Mouse (Mus musculus) heart, adult 2 months (tissue): ENCODE measurements around the gene Olfr24. TPM values are rescaled to one million over a fixed set of nuclear protein-coding genes. Genes with fewer than 3 reads are reported as not detected.

Experiments
- DNase-seq, 2 experiments: peaks; one replicate each; pipeline ENCODE4 v3.0.0; 2021
- H3K27ac ChIP-seq: fragments of 200-600 bp; 2 replicates; pipeline ENCODE4 v1.8.1; 2022
- H3K27me3 ChIP-seq: fragments of 200-500 bp; 2 replicates; pipeline ENCODE4 v1.6.1; 2012; ENCODE audit warnings: mild to moderate bottlenecking, low read length, inconsistent platforms, mixed read lengths; ENCODE audit not compliant: control insufficient read depth, insufficient read depth
- H3K36me3 ChIP-seq: fragments of 200-500 bp; 2 replicates; pipeline ENCODE4 v1.6.1; 2012; ENCODE audit warnings: low read length, inconsistent platforms; ENCODE audit not compliant: control insufficient read depth, insufficient read depth
- H3K4me1 ChIP-seq: fragments of 200-500 bp; 2 replicates; pipeline ENCODE4 v1.6.1; 2011; ENCODE audit warnings: low read length; ENCODE audit not compliant: control insufficient read depth, insufficient read depth
- H3K4me3 ChIP-seq: fragments of 200-600 bp; 2 replicates; pipeline ENCODE4 v1.8.1; 2022
- H3K79me2 ChIP-seq: fragments of 200-500 bp; replicated peaks from 2 replicates; pipeline ENCODE4 v1.6.1; 2012; ENCODE audit warnings: mild to moderate bottlenecking, inconsistent platforms, low read length, moderate library complexity, mixed read lengths; ENCODE audit not compliant: control insufficient read depth, insufficient read depth
- H3K9ac ChIP-seq: fragments of 200-500 bp; 2 replicates; pipeline ENCODE4 v1.6.1; 2012; ENCODE audit warnings: low read depth, mild to moderate bottlenecking, control low read depth, inconsistent platforms, low read length, mixed read lengths
- CTCF ChIP-seq: fragments of 200-600 bp; IDR thresholded peaks from 2 replicates; pipeline ENCODE4 v1.8.1; 2022; ENCODE audit warnings: antibody characterized with exemption, mild to moderate bottlenecking, moderate library complexity
- EP300 ChIP-seq: fragments of 200-500 bp; IDR thresholded peaks from 2 replicates; pipeline ENCODE4 v1.6.1; 2011; ENCODE audit warnings: low read depth, low read length, control low read depth; ENCODE audit not compliant: insufficient read depth
- POLR2A ChIP-seq: fragments of 200-500 bp; IDR thresholded peaks from 2 replicates; pipeline ENCODE4 v1.6.1; 2011; ENCODE audit warnings: mild to moderate bottlenecking, low read depth, low read length, control low read depth; ENCODE audit not compliant: insufficient read depth
- WGBS: fragments of 180-500 bp; shearing (Covaris S2); methylation state at CpG from one replicate; pipeline ENCODE4 v1.1.7; 2018; 5-methylcytosine and 5-hydroxymethylcytosine counted together
- intact Hi-C: fragments of 180-260 bp; cut with DNase I; formaldehyde crosslinking; loops from one replicate; pipeline ENCODE4 v1.15.1; 2025
- polyA plus RNA-seq: library from polyadenylated mRNA; depleted of rRNA; stranded (reverse); fragments of >200 nt; gene quantifications from 2 replicates; pipeline ENCODE4 v1.2.3, GENCODE M21; 2012; rRNA removed
- total RNA-seq, 2 experiments: library from RNA; stranded (reverse); gene quantifications; 2 replicates each; pipeline ENCODE4 v1.2.3; 2021

Olfr24 gene
- total and polyA plus RNA-seq, 3 experiments, result not detected

- intact Hi-C loops, result no loop called here
- Histone ChIP-seq H3K4me3 (no peak overlapping the region), H3K9ac (no peak overlapping the region), H3K79me2 (no peaks in the 10 kb centered on the region), H3K27me3 (no peaks in the 10 kb centered on the region), H3K4me1 (no peaks in the 10 kb centered on the region), H3K36me3 (no peaks in the 10 kb centered on the region), H3K27ac (no peak overlapping the region)
- no peak for DNase-seq
- 44% methylated on average over 4 of the region's 4 CpGs for WGBS
- TF ChIP-seq CTCF, result no peak
- no peak for TF ChIP-seq POLR2A
- TF ChIP-seq EP300, result no peak
Observed at GRCm38 (mm10) chr9:18722712-18723099, 41.1 kb downstream of the Olfr24 start.

GRCm38 (mm10) chr9:18721931-18722711, 41.7 kb downstream of the Olfr24 start:
- Histone ChIP-seq H3K4me3 (no peak overlapping the region), H3K79me2 (no peaks in the 10 kb centered on the region), H3K9ac (no peak overlapping the region), H3K27ac (no peak overlapping the region), H3K27me3 (no peaks in the 10 kb centered on the region), H3K36me3 (no peaks in the 10 kb centered on the region), H3K4me1 (no peaks in the 10 kb centered on the region)
- 36% methylated on average over 6 of the region's 6 CpGs for WGBS
- DNase-seq, result no peak
- no peak for TF ChIP-seq EP300
- TF ChIP-seq CTCF, result no peak
- TF ChIP-seq POLR2A, result no peak
- intact Hi-C loops, result no loop called here

GRCm38 (mm10) chr9:18721011-18721410, 42.8 kb downstream of the Olfr24 start:
- TF ChIP-seq CTCF, result no peak
- no peak for TF ChIP-seq EP300
- no peak for TF ChIP-seq POLR2A
- Histone ChIP-seq H3K36me3 (no peaks in the 10 kb centered on the region), H3K4me1 (no peaks in the 10 kb centered on the region), H3K4me3 (no peak overlapping the region), H3K27me3 (no peaks in the 10 kb centered on the region), H3K9ac (no peak overlapping the region), H3K79me2 (no peaks in the 10 kb centered on the region), H3K27ac (no peak overlapping the region)
- WGBS, result 38% methylated on average over 2 of the region's 2 CpGs
- no peak for DNase-seq
- intact Hi-C loops, result no loop called here

GRCm38 (mm10) chr9:18705628-18706027, 58.2 kb downstream of the Olfr24 start:
- no peak overlapping the region for H3K27ac ChIP-seq
- no peak for DNase-seq
- no peaks in the 10 kb centered on the region for H3K27me3 ChIP-seq
- no peaks in the 10 kb centered on the region for H3K36me3 ChIP-seq
- no peak overlapping the region for H3K4me3 ChIP-seq
- H3K4me1 ChIP-seq, result no peaks in the 10 kb centered on the region
- intact Hi-C loops, result no loop called here
- no peak overlapping the region for H3K9ac ChIP-seq
- TF ChIP-seq POLR2A (no peak), CTCF (no peak), EP300 (no peak)
- H3K79me2 ChIP-seq, result no peaks in the 10 kb centered on the region

Other genes starting within 250 kb of the Olfr24 start
- 1 to 10 TPM; 5.1 to 6.6 TPM for gene Muc16, start 89.5 kb downstream of the Olfr24 start, total RNA-seq
- 3.9 and 5.1 TPM in 2 replicates for gene Muc16, start 89.5 kb downstream of the Olfr24 start, polyA plus RNA-seq
- gene Olfr828, start 55.5 kb upstream of the Olfr24 start, total RNA-seq, result not detected
- not detected in 2 replicates for gene Olfr828, start 55.5 kb upstream of the Olfr24 start, polyA plus RNA-seq
- gene Olfr829, start 90.9 kb upstream of the Olfr24 start, total RNA-seq, result not detected
- not detected in 2 replicates for gene Olfr829, start 90.9 kb upstream of the Olfr24 start, polyA plus RNA-seq
- not detected for gene Olfr830, start 110.7 kb upstream of the Olfr24 start, total RNA-seq
- not detected in 2 replicates for gene Olfr830, start 110.7 kb upstream of the Olfr24 start, polyA plus RNA-seq
- gene Olfr832, start 173.1 kb upstream of the Olfr24 start, total RNA-seq, result not detected
- not detected in 2 replicates for gene Olfr832, start 173.1 kb upstream of the Olfr24 start, polyA plus RNA-seq
- not detected for gene Olfr834, start 224.0 kb upstream of the Olfr24 start, total RNA-seq
- gene Olfr834, start 224.0 kb upstream of the Olfr24 start, polyA plus RNA-seq, result not detected in 2 replicates